Mouse (Mus musculus) liver, embryonic 16.5 days (tissue): ENCODE data around the gene Gk. TPM values are rescaled to one million over a fixed set of nuclear protein-coding genes. Genes with fewer than 3 reads are reported as not detected.
A peak's percentile ranks its signal among the peaks of the same experiment; 100 is the strongest.

ENCODE experiments used
- ATAC-seq: fragments of 200-750 bp; cut with Nextera tagmentation; 2 replicates; pipeline ENCODE4 v1.8.0; 2017; ENCODE audit warnings: low read depth, mild to moderate bottlenecking, moderate number of reproducible peaks, moderate library complexity
- H3K27ac ChIP-seq: fragments of 300-500 bp; sonication (generic); 2 replicates; pipeline ENCODE4 v1.5.1; 2014; ENCODE audit warnings: mild to moderate bottlenecking, low read length
- H3K27me3 ChIP-seq: fragments of 300-500 bp; sonication (generic); 2 replicates; pipeline ENCODE4 v1.6.1; 2014; ENCODE audit warnings: low read depth, low read length, mixed read lengths; ENCODE audit not compliant: control insufficient read depth, insufficient read depth
- H3K36me3 ChIP-seq: fragments of 300-500 bp; sonication (generic); 2 replicates; pipeline ENCODE4 v1.6.1; 2014; ENCODE audit warnings: mild to moderate bottlenecking; ENCODE audit not compliant: control insufficient read depth, insufficient read depth
- H3K4me1 ChIP-seq: fragments of 300-500 bp; sonication (generic); 2 replicates; pipeline ENCODE4 v1.6.1; 2014; ENCODE audit warnings: low read depth, low read length, mixed read lengths; ENCODE audit not compliant: control insufficient read depth
- H3K4me2 ChIP-seq: fragments of 300-500 bp; sonication (generic); 2 replicates; pipeline ENCODE4 v1.6.1; 2014; ENCODE audit warnings: low read depth, low read length, mixed read lengths
- H3K4me3 ChIP-seq: fragments of 300-500 bp; sonication (generic); 2 replicates; pipeline ENCODE4 v1.5.1; 2014; ENCODE audit warnings: low read depth, mild to moderate bottlenecking, low read length
- H3K9ac ChIP-seq: fragments of 300-500 bp; sonication (generic); 2 replicates; pipeline ENCODE4 v1.6.1; 2014; ENCODE audit warnings: low read depth, low read length
- H3K9me3 ChIP-seq: fragments of 300-500 bp; sonication (generic); replicated peaks from 2 replicates; pipeline ENCODE4 v1.6.1; 2016; ENCODE audit warnings: low read length; ENCODE audit not compliant: control insufficient read depth
- WGBS: fragments of 180-500 bp; shearing (Covaris S2); extraction: QIAGEN DNeasy Blood & Tissue Kit; methylation state at CpG from one replicate; pipeline ENCODE4 v1.1.7; 2014; ENCODE audit not compliant: insufficient replicate concordance; 5-methylcytosine and 5-hydroxymethylcytosine counted together
- polyA plus RNA-seq: library from polyadenylated mRNA; unstranded; fragments of >200 nt; fragmentation: Nextera tagmentation; extraction: Ambion mirVana; gene quantifications from 2 replicates; pipeline ENCODE4 v1.2.1, GENCODE M21; 2015

Gk gene
- 15.0 and 16.6 TPM in 2 replicates for polyA plus RNA-seq

DNA sequence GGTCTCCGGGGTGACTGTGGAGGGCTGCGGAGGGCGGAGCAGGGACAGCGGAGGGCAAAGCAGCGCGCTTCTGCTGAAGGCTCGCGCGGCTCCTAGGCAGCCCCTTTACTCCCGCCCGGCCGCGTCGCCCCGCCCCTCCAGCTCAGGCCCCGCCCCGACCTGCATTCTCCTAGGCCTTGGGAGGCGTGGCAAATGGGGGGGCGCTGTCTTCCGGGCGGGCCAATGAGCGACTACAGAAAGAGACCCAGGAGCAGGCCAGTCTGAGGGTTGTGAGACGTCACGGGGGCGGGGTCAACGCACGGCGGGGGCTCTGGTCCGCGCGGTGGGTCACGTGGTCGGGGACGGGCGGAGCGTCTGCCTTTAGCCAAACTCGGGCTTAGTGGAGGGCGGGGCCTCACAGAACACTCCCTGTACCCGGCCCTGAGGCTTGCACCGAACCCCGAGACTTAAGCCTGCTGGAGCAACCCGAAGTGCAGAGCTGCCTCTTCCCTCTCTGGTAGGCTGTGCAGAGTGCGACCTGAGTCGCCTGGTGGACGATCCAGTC is at the start of gene Gk:
Gene Gk, minus strand, starts transcription at position 276 of the 544 bp plus-strand sequence.
- no peaks in the 10 kb centered on the region for H3K27me3 ChIP-seq
- peak within 1 kb of the TSS; percentile 69 for H3K4me3 ChIP-seq
- H3K4me2 ChIP-seq = peak within 1 kb of the TSS; percentile 78
- peak within 1 kb of the TSS; percentile 90 for H3K27ac ChIP-seq
- H3K9me3 ChIP-seq = no peaks in the 10 kb centered on the region
- WGBS = 17% methylated on average over 30 of the region's 45 CpGs
- ATAC-seq = peak; percentile 96
- H3K9ac ChIP-seq = peak within 1 kb of the TSS; percentile 71
- H3K4me1 ChIP-seq = no peaks in the 10 kb centered on the region
- H3K36me3 ChIP-seq = no peaks in the 10 kb centered on the region

DNA sequence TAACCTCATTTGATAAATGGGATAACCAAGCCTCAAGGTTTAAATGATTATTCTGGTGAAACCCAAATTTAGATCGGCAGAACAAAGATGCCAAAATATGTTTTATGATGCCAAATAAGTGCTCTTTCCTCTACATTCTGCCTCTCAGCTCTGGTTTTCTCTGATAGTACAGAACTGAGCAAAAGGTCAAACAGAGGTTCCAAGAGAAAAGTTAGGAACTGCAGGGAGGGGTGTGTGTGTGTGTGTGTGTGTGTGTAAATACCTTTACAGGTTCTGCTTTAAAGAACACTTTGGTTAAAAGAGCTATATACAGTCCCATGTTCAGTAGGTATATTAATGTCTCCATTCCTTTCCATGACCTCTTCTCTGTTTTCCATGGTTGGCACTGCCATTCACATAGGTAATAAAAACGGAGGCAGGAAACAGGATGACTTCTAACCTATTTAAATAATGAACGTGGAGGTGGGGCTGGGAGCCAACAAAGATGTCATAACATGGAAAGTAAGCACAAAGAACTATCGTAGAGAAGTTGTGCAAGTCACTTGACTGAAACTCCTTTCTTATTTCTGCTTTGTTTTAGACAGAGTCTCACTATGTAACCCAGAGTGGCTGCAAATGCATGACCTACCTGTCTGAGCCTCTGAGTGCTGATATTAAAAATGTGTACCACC is 28.2 kb upstream of the Gk start:
- WGBS = 49% methylated on average over 4 of the region's 4 CpGs
- no peak for ATAC-seq

DNA sequence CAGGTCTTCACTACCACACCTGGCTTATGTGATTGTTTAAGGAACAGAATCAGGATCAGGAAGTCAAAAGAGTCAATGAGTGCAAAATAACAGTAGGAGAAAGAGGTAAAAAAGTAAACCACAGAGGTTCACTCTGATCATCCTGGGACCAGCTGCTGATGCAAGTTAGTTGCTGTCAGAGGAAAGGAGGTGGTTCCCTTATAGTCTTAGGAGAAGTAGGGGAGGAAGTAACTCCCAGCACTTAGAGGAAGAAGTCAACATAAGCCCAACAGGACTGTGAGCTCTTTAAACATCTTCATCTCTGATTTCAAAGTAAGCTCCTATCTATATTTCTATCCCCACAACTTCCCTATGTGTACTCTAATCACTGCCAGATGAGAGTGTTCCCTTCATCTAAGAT is 26.4 kb upstream of the Gk start:
- Histone ChIP-seq H3K27ac (no peak overlapping the region), H3K4me2 (no peak overlapping the region), H3K4me3 (no peak overlapping the region), H3K27me3 (no peaks in the 10 kb centered on the region), H3K36me3 (no peaks in the 10 kb centered on the region), H3K4me1 (no peaks in the 10 kb centered on the region), H3K9me3 (no peaks in the 10 kb centered on the region), H3K9ac (no peak overlapping the region)
- no peak for ATAC-seq

More for the DNA sequence above, 28.2 kb upstream of the Gk start:
- Histone ChIP-seq H3K36me3 (no peaks in the 10 kb centered on the region), H3K4me1 (no peaks in the 10 kb centered on the region), H3K27ac (no peak overlapping the region), H3K4me3 (no peak overlapping the region), H3K9me3 (no peaks in the 10 kb centered on the region), H3K9ac (no peak overlapping the region), H3K4me2 (no peak overlapping the region), H3K27me3 (no peaks in the 10 kb centered on the region)

GRCm38 (mm10) chrX:85797449-85797848 is 20.8 kb upstream of the Gk start:
- 62% methylated on average over 2 of the region's 2 CpGs for WGBS
- H3K36me3 ChIP-seq = no peaks in the 10 kb centered on the region
- H3K4me1 ChIP-seq = no peaks in the 10 kb centered on the region
- H3K9me3 ChIP-seq = no peaks in the 10 kb centered on the region
- H3K27ac ChIP-seq = no peak overlapping the region
- no peaks in the 10 kb centered on the region for H3K27me3 ChIP-seq
- H3K4me2 ChIP-seq = no peak overlapping the region
- no peak for ATAC-seq
- no peak overlapping the region for H3K9ac ChIP-seq
- no peak overlapping the region for H3K4me3 ChIP-seq

GRCm38 (mm10) chrX:85778346-85778745 is 1.7 kb upstream of the Gk start:
- ATAC-seq = no peak
- WGBS = 64% methylated on average over 3 of the region's 3 CpGs
- no peaks in the 10 kb centered on the region for H3K36me3 ChIP-seq
- no peak overlapping the region for H3K27ac ChIP-seq
- no peak overlapping the region for H3K9ac ChIP-seq
- H3K4me2 ChIP-seq = no peak overlapping the region
- H3K4me1 ChIP-seq = no peaks in the 10 kb centered on the region
- no peak overlapping the region for H3K4me3 ChIP-seq
- no peaks in the 10 kb centered on the region for H3K27me3 ChIP-seq
- no peaks in the 10 kb centered on the region for H3K9me3 ChIP-seq

DNA sequence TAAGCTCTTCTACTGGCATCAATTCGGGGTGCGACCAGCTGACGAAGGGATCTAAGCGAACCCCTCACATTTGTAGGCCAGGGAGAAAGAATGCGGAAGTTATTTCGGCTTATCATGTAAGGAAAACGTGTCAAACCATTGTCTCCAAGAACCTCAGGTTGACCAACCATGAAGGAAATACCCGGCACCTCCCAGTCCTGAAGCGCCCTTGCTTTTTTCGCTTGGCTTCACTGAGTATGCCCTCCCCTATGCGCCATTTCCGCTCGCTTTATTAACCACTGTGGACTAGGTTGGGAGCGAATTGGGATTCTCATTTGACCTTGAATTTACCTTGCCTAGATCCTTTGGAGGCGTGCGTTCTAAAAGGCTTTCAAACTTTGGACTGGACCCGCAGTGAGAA is 522 bp upstream of the Gk start:
- WGBS = 24% methylated on average over 17 of the region's 17 CpGs
- peak; percentile 40 for ATAC-seq
- H3K4me3 ChIP-seq = peak overlapping the region; percentile 69
- H3K27me3 ChIP-seq = no peaks in the 10 kb centered on the region
- H3K9me3 ChIP-seq = no peaks in the 10 kb centered on the region
- H3K4me2 ChIP-seq = peak overlapping the region; percentile 70
- peak overlapping the region; percentile 90 for H3K27ac ChIP-seq
- peak overlapping the region; percentile 71 for H3K9ac ChIP-seq
- H3K36me3 ChIP-seq = no peaks in the 10 kb centered on the region
- no peaks in the 10 kb centered on the region for H3K4me1 ChIP-seq

DNA sequence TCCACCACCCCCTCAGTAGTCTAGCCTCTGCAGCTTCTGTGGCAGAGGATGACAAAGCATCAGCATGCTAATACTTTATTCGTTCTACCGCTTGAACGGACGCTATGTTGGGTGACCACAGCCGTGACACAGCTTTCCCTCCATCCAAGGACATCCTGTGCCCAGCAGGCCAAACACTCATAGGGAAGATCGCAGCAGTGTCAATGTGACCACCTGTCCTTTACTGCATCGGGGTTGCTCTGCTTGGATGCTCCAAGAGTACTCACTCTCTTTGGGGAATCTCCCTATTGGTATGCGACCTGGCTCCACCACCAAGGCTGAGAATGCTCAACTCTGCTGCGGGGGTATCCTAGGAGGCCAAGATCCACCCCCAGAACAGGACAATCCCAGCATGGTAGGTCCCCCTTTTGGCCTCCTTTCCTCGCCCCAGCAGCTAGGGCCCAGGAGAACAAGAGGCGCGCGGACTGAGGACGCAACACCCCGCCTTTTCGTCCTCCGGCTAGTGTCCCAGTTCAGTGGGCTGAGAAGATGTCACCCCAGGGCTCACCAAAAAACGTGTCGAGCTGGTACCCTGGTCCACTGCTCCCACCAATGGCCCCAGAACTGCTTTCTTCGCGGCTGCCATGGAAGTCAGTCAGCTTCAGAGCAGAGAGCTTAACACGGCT is 608 bp downstream of the Gk start:
- Histone ChIP-seq H3K36me3 (no peaks in the 10 kb centered on the region), H3K27me3 (no peaks in the 10 kb centered on the region), H3K27ac (peak overlapping the region; percentile 68), H3K4me2 (peak overlapping the region; percentile 78), H3K4me3 (peak overlapping the region; percentile 69), H3K9ac (peak overlapping the region; percentile 59), H3K9me3 (no peaks in the 10 kb centered on the region), H3K4me1 (no peaks in the 10 kb centered on the region; the same call in 1 of the 2 replicates)
- peak; percentile 5 for ATAC-seq
- 21% methylated on average over 22 of the region's 22 CpGs for WGBS

GRCm38 (mm10) chrX:85771303-85771702 is 5.3 kb downstream of the Gk start:
- WGBS = 42% methylated on average over 3 of the region's 3 CpGs

DNA sequence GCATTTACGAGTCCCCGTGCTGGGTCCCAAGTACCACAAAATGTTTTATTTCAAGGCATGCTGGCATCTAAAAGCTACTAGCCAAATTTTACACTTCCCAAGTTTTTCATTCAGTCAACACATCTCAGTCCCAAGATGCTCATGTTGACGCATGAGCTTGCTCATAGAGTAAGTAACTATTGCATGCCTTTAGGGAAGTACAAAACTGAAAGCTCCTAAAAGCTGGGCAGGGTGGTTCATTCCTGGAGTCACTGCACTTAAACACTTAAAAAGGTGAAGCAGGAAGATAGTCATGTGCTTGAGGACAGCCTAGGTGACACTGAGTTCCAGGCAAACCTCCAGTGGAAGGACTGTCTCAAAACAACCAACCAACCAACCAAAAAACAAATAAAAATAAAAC is 5.9 kb downstream of the Gk start:
- Histone ChIP-seq H3K4me3 (no peak overlapping the region), H3K27ac (no peak overlapping the region), H3K9ac (no peak overlapping the region), H3K4me2 (no peak overlapping the region), H3K27me3 (no peaks in the 10 kb centered on the region), H3K9me3 (no peaks in the 10 kb centered on the region), H3K36me3 (no peaks in the 10 kb centered on the region), H3K4me1 (no peaks in the 10 kb centered on the region; the same call in 1 of the 2 replicates)
- 78% methylated on average over 3 of the region's 3 CpGs for WGBS
- ATAC-seq = no peak

More at GRCm38 (mm10) chrX:85771303-85771702, 5.3 kb downstream of the Gk start:
- Histone ChIP-seq H3K4me2 (no peak overlapping the region), H3K36me3 (no peaks in the 10 kb centered on the region), H3K4me1 (no peaks in the 10 kb centered on the region; the same call in 1 of the 2 replicates), H3K9ac (no peak overlapping the region), H3K4me3 (no peak overlapping the region), H3K27ac (no peak overlapping the region), H3K27me3 (no peaks in the 10 kb centered on the region), H3K9me3 (no peaks in the 10 kb centered on the region)
- no peak for ATAC-seq
